Mouse (Mus musculus) hindbrain, embryonic 16.5 days (tissue): ENCODE results near the gene Mpdu1. TPM values are rescaled to one million over a fixed set of nuclear protein-coding genes. Genes with fewer than 3 reads are reported as not detected.

Experiments
- ATAC-seq: fragments of 200-750 bp; cut with Nextera tagmentation; 2 replicates; pipeline ENCODE4 v1.8.0; 2017; ENCODE audit warnings: moderate TSS enrichment, moderate library complexity
- H3K27ac ChIP-seq: fragments of 300-500 bp; sonication (generic); 2 replicates; pipeline ENCODE4 v1.5.1; 2014; ENCODE audit warnings: low read depth, mild to moderate bottlenecking, control low read depth, low read length, moderate library complexity
- H3K27me3 ChIP-seq: fragments of 300-500 bp; sonication (generic); replicated peaks from 2 replicates; pipeline ENCODE4 v1.6.1; 2014; ENCODE audit warnings: low read length; ENCODE audit not compliant: control insufficient read depth, insufficient read depth
- H3K36me3 ChIP-seq: fragments of 300-500 bp; sonication (generic); 2 replicates; pipeline ENCODE4 v1.6.1; 2014; ENCODE audit warnings: mild to moderate bottlenecking, low read length, moderate library complexity, mixed read lengths; ENCODE audit not compliant: control insufficient read depth, insufficient read depth
- H3K4me1 ChIP-seq: fragments of 300-500 bp; sonication (generic); 2 replicates; pipeline ENCODE4 v1.6.1; 2014; ENCODE audit warnings: low read depth, low read length; ENCODE audit not compliant: control insufficient read depth, insufficient read depth
- H3K4me2 ChIP-seq: fragments of 300-500 bp; sonication (generic); 2 replicates; pipeline ENCODE4 v1.6.1; 2014; ENCODE audit warnings: mild to moderate bottlenecking, low read length, control low read depth, moderate library complexity
- H3K4me3 ChIP-seq: fragments of 300-500 bp; sonication (generic); 2 replicates; pipeline ENCODE4 v1.5.1; 2014; ENCODE audit warnings: mild to moderate bottlenecking, low read length, control low read depth, moderate library complexity
- H3K9ac ChIP-seq: fragments of 300-500 bp; sonication (generic); 2 replicates; pipeline ENCODE4 v1.6.1; 2014; ENCODE audit warnings: low read depth, mild to moderate bottlenecking, control low read depth, low read length, moderate library complexity
- H3K9me3 ChIP-seq: fragments of 300-500 bp; sonication (generic); 2 replicates; pipeline ENCODE4 v1.6.1; 2014; ENCODE audit warnings: mild to moderate bottlenecking, low read length, moderate library complexity; ENCODE audit not compliant: control insufficient read depth
- WGBS: fragments of 180-500 bp; shearing (Covaris S2); extraction: QIAGEN DNeasy Blood & Tissue Kit; methylation state at CpG from one replicate; pipeline ENCODE4 v1.1.7; 2014; 5-methylcytosine and 5-hydroxymethylcytosine counted together
- polyA plus RNA-seq: library from polyadenylated mRNA; unstranded; fragments of >200 nt; fragmentation: Nextera tagmentation; extraction: Ambion mirVana; gene quantifications from 2 replicates; pipeline ENCODE4 v1.2.1, GENCODE M21; 2015

The Mpdu1 gene
- polyA plus RNA-seq, result 104 and 112 TPM in 2 replicates

GRCm38 (mm10) chr11:69662213-69662966, at the start of gene Mpdu1:
Gene Mpdu1, minus strand, starts transcription at chr11:69662642.
- no peaks in the 10 kb centered on the region for H3K27me3 ChIP-seq
- H3K36me3 ChIP-seq, result peaks cover 31% of the 10 kb centered on the region
- peak; percentile 97 for ATAC-seq
- H3K9me3 ChIP-seq, result no peaks in the 10 kb centered on the region
- H3K4me2 ChIP-seq, result peak within 1 kb of the TSS; percentile 68
- H3K9ac ChIP-seq, result peak within 1 kb of the TSS; percentile 69
- H3K4me1 ChIP-seq, result peaks cover 11% of the 10 kb centered on the region
- peak within 1 kb of the TSS; percentile 91 for H3K27ac ChIP-seq
- H3K4me3 ChIP-seq, result peak within 1 kb of the TSS; percentile 67
- WGBS, result under 1% methylated on average over 48 of the region's 48 CpGs

- Histone ChIP-seq H3K4me3 (no peak overlapping the region), H3K27ac (no peak overlapping the region), H3K4me1 (no peaks in the 10 kb centered on the region), H3K9ac (no peak overlapping the region), H3K36me3 (no peaks in the 10 kb centered on the region), H3K27me3 (no peaks in the 10 kb centered on the region), H3K4me2 (no peak overlapping the region), H3K9me3 (no peaks in the 10 kb centered on the region)
- WGBS, result 79% methylated on average over 2 of the region's 2 CpGs
- no peak for ATAC-seq
Observed at GRCm38 (mm10) chr11:69711082-69711481, 48.6 kb upstream of the Mpdu1 start.

- Histone ChIP-seq H3K4me2 (no peak overlapping the region), H3K9me3 (no peaks in the 10 kb centered on the region), H3K9ac (no peak overlapping the region), H3K27ac (no peak overlapping the region), H3K36me3 (no peaks in the 10 kb centered on the region), H3K27me3 (no peaks in the 10 kb centered on the region), H3K4me1 (no peaks in the 10 kb centered on the region), H3K4me3 (no peak overlapping the region)
- 64% methylated on average over 3 of the region's 3 CpGs for WGBS
- no peak for ATAC-seq
Observed at GRCm38 (mm10) chr11:69710470-69710869, 48.0 kb upstream of the Mpdu1 start.

- 53% methylated on average over 11 of the region's 11 CpGs for WGBS
- Histone ChIP-seq H3K4me3 (no peak overlapping the region), H3K4me1 (no peaks in the 10 kb centered on the region), H3K27me3 (no peaks in the 10 kb centered on the region), H3K9me3 (no peaks in the 10 kb centered on the region), H3K4me2 (no peak overlapping the region), H3K9ac (no peak overlapping the region), H3K27ac (no peak overlapping the region), H3K36me3 (no peaks in the 10 kb centered on the region)
- no peak for ATAC-seq
Observed at GRCm38 (mm10) chr11:69709554-69710446, 47.4 kb upstream of the Mpdu1 start.

GRCm38 (mm10) chr11:69708614-69709265, 46.3 kb upstream of the Mpdu1 start:
- Histone ChIP-seq H3K4me1 (no peaks in the 10 kb centered on the region), H3K9me3 (no peaks in the 10 kb centered on the region), H3K9ac (no peak overlapping the region), H3K27ac (no peak overlapping the region), H3K36me3 (no peaks in the 10 kb centered on the region), H3K27me3 (no peaks in the 10 kb centered on the region), H3K4me3 (no peak overlapping the region), H3K4me2 (no peak overlapping the region)
- no peak for ATAC-seq
- 87% methylated on average over 3 of the region's 3 CpGs for WGBS

- no peak overlapping the region for H3K4me3 ChIP-seq
- H3K9ac ChIP-seq, result no peak overlapping the region
- H3K4me2 ChIP-seq, result no peak overlapping the region
- no peak for ATAC-seq
- 86% methylated on average over 4 of the region's 4 CpGs for WGBS
- no peaks in the 10 kb centered on the region for H3K36me3 ChIP-seq
- no peaks in the 10 kb centered on the region for H3K4me1 ChIP-seq
- H3K27ac ChIP-seq, result no peak overlapping the region
- H3K9me3 ChIP-seq, result no peaks in the 10 kb centered on the region
- no peaks in the 10 kb centered on the region for H3K27me3 ChIP-seq
Observed at GRCm38 (mm10) chr11:69707873-69708381, 45.5 kb upstream of the Mpdu1 start.

- no peak for ATAC-seq
- no peaks in the 10 kb centered on the region for H3K27me3 ChIP-seq
- no peaks in the 10 kb centered on the region for H3K4me1 ChIP-seq
- WGBS, result 91% methylated on average over 4 of the region's 4 CpGs
- H3K27ac ChIP-seq, result peak overlapping the region; percentile 40; the same call in 1 of the 2 replicates
- no peak overlapping the region for H3K4me3 ChIP-seq
- H3K9ac ChIP-seq, result no peak overlapping the region
- no peaks in the 10 kb centered on the region for H3K9me3 ChIP-seq
- no peak overlapping the region for H3K4me2 ChIP-seq
- no peaks in the 10 kb centered on the region for H3K36me3 ChIP-seq
Observed at GRCm38 (mm10) chr11:69707480-69707847, 45.0 kb upstream of the Mpdu1 start.

- ATAC-seq, result peak; percentile 76
- H3K4me2 ChIP-seq, result no peak overlapping the region
- H3K4me1 ChIP-seq, result no peaks in the 10 kb centered on the region
- peak overlapping the region; percentile 40; the same call in 1 of the 2 replicates for H3K27ac ChIP-seq
- H3K4me3 ChIP-seq, result no peak overlapping the region
- no peaks in the 10 kb centered on the region for H3K27me3 ChIP-seq
- no peaks in the 10 kb centered on the region for H3K36me3 ChIP-seq
- H3K9me3 ChIP-seq, result no peaks in the 10 kb centered on the region
- no peak overlapping the region for H3K9ac ChIP-seq
- WGBS, result 46% methylated on average over 6 of the region's 6 CpGs
Observed at GRCm38 (mm10) chr11:69706775-69707479, 44.5 kb upstream of the Mpdu1 start.
